Mouse (Mus musculus) heart, embryonic 14.5 days (tissue): ENCODE measurements at regions not wholly inside any gene's neighbourhood (a gene's known extent, or its start where the extent isn't known, plus 50 kb on each side); places are given as distances from the start of the nearest gene placed in this dataset.

Source experiments
- ATAC-seq: fragments of 200-750 bp; cut with Nextera tagmentation; 2 replicates; pipeline ENCODE4 v1.8.0; 2017; ENCODE audit warnings: low read depth, moderate TSS enrichment; ENCODE audit not compliant: insufficient number of reproducible peaks, insufficient read depth, low FRiP score
- H3K27ac ChIP-seq, 2 experiments: fragments of 200-500 bp in 1 of 2; fragments of 300-500 bp in 1 of 2; sonication (generic) in 1 of 2; replicated peaks in 1 of 2; 2 replicates each; pipeline ENCODE4 v1.5.1; 2012 to 2014; ENCODE audit warnings: low read depth in 2 of 2, low read length in 2 of 2, control low read depth in 1 of 2, mild to moderate bottlenecking in 1 of 2, mixed read lengths in 1 of 2; ENCODE audit not compliant: control insufficient read depth in 1 of 2, insufficient read depth in 1 of 2
- H3K27me3 ChIP-seq: fragments of 300-500 bp; sonication (generic); 2 replicates; pipeline ENCODE4 v1.6.1; 2014; ENCODE audit warnings: mild to moderate bottlenecking, low read length, control low read depth; ENCODE audit not compliant: control insufficient read depth, insufficient read depth
- H3K36me3 ChIP-seq: fragments of 300-500 bp; sonication (generic); 2 replicates; pipeline ENCODE4 v1.6.1; 2014; ENCODE audit warnings: mild to moderate bottlenecking, control low read depth, low read length, mixed read lengths; ENCODE audit not compliant: control insufficient read depth, insufficient read depth
- H3K4me1 ChIP-seq, 2 experiments: fragments of 200-500 bp in 1 of 2; fragments of 300-500 bp in 1 of 2; sonication (generic) in 1 of 2; 2 replicates each; pipeline ENCODE4 v1.6.1; 2012 to 2014; ENCODE audit warnings: low read length in 2 of 2, control low read depth in 1 of 2, mixed read lengths in 1 of 2; ENCODE audit not compliant: control insufficient read depth in 2 of 2, insufficient read depth in 2 of 2
- H3K4me2 ChIP-seq: fragments of 300-500 bp; sonication (generic); 2 replicates; pipeline ENCODE4 v1.6.1; 2014; ENCODE audit warnings: mild to moderate bottlenecking, low read length
- H3K4me3 ChIP-seq, 2 experiments: fragments of 200-500 bp in 1 of 2; fragments of 300-500 bp in 1 of 2; sonication (generic) in 1 of 2; 2 replicates each; pipeline ENCODE4 v1.5.1; 2012 to 2014; ENCODE audit warnings: low read length in 2 of 2, mild to moderate bottlenecking in 2 of 2, control low read depth in 1 of 2, low read depth in 1 of 2, moderate library complexity in 1 of 2; ENCODE audit not compliant: control insufficient read depth in 1 of 2, insufficient read depth in 1 of 2
- H3K9ac ChIP-seq: fragments of 300-500 bp; sonication (generic); 2 replicates; pipeline ENCODE4 v1.6.1; 2014; ENCODE audit warnings: mild to moderate bottlenecking, low read length
- H3K9me3 ChIP-seq: fragments of 300-500 bp; sonication (generic); 2 replicates; pipeline ENCODE4 v1.6.1; 2016; ENCODE audit warnings: low read length, control low read depth; ENCODE audit not compliant: control insufficient read depth
- WGBS: fragments of 180-500 bp; shearing (Covaris S2); extraction: QIAGEN DNeasy Blood & Tissue Kit; methylation state at CpG from one replicate; pipeline ENCODE4 v1.1.7; 2014; 5-methylcytosine and 5-hydroxymethylcytosine counted together

- no peak overlapping the region for H3K9ac ChIP-seq
- no peak overlapping the region for H3K4me2 ChIP-seq
- ATAC-seq, result no peak
- no peak overlapping the region for H3K27ac ChIP-seq
- peaks cover 10 to 11% of the 10 kb centered on the region in 2 experiments for H3K4me1 ChIP-seq
- no peaks in the 10 kb centered on the region for H3K27me3 ChIP-seq
- H3K9me3 ChIP-seq, result no peaks in the 10 kb centered on the region
- H3K4me3 ChIP-seq, result no peak overlapping the region
- WGBS, result 70% methylated on average over 3 of the region's 3 CpGs
- H3K36me3 ChIP-seq, result no peaks in the 10 kb centered on the region
These were observed 51.9 kb upstream of the Daam1 start for GRCm38 (mm10) chr12:71778948-71779347.

- H3K4me1 ChIP-seq, result peaks cover 10 to 11% of the 10 kb centered on the region in 2 experiments
- WGBS, result 47% methylated on average over 6 of the region's 6 CpGs
- no peaks in the 10 kb centered on the region for H3K36me3 ChIP-seq
- no peak overlapping the region for H3K9ac ChIP-seq
- H3K4me3 ChIP-seq, result no peak overlapping the region
- no peak overlapping the region for H3K27ac ChIP-seq
- no peak overlapping the region for H3K4me2 ChIP-seq
- H3K9me3 ChIP-seq, result no peaks in the 10 kb centered on the region
- ATAC-seq, result no peak
- H3K27me3 ChIP-seq, result no peaks in the 10 kb centered on the region
These were observed 51.5 kb upstream of the Daam1 start for GRCm38 (mm10) chr12:71779418-71779817.
